Mouse (Mus musculus): ENCODE data around the gene Cops3.

Gene Cops3

GRCm38 (mm10) chr11:59810480-59811158 is 29.0 kb downstream of the Cops3 start:
- DNase-seq (ENCODE audit: low read depth, low spot score), result no peak

- peak; percentile 93 for DNase-seq (ENCODE audit: low read depth, low spot score)
Observed at GRCm38 (mm10) chr11:59809670-59810474, 29.8 kb downstream of the Cops3 start, which contains the start of gene Flcn. Flcn (minus strand) TSS chr11:59810016.

DNA sequence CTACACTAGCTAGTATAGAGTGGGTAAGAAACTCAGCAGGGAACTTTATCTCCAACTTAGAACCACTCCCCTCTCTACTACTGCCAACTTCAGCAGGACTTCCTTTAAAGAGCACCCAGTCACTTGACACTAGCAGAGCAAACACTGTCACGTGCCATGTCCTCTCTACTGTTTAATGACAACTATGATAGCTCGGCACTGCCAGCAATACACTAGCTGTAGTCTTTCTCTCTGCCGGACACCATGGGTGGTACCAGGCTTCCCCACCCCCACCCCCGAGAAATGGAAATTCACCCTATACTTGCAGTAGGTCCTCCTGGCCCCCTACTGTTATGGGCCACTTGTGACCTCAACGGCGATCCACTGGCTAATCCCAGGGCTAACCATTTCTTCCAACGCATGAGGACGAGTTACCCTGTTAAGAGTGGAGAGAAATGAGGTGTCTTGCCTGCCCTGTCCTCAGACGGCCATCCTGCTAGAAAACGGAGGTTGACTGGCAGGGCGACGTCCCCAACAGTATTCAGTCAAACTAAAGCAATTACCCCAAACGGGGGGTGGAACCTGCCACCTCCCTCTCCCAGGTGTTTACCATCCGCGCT is 30.5 kb downstream of the Cops3 start:
- DNase-seq (ENCODE audit: low read depth, low spot score), result no peak

GRCm38 (mm10) chr11:59808170-59808960 is 31.3 kb downstream of the Cops3 start:
- no peak for DNase-seq (ENCODE audit: low read depth, low spot score)

GRCm38 (mm10) chr11:59805656-59806055 is 34.0 kb downstream of the Cops3 start:
- no peak for DNase-seq (ENCODE audit: low read depth, low spot score)

- DNase-seq (ENCODE audit: low read depth, low spot score), result no peak
Observed at GRCm38 (mm10) chr11:59805256-59805655, 34.4 kb downstream of the Cops3 start.

- no peak for DNase-seq (ENCODE audit: low read depth, low spot score)
Observed at GRCm38 (mm10) chr11:59804409-59805110, 35.1 kb downstream of the Cops3 start.

DNA sequence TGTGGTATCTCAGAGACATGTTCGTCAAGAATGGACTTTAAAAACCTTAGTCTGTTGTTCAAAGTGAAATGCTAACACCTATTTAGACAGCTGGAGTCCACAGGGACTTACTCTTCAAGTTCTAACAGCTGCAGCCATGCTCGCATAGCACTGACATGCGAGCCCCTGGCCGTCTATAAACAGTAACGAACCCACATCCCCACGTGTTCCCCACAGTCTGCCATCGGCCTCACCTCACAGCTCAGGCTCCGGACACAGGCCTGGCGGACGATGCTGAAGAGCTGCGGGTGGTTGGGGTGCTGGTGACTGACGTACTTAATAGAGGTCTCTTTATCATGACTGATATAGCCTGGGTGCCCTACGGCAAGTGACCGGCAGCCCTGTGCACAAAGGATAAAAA is 36.1 kb downstream of the Cops3 start:
- no peak for DNase-seq (ENCODE audit: low read depth, low spot score)

- no peak for DNase-seq (ENCODE audit: low read depth, low spot score)
Observed at GRCm38 (mm10) chr11:59801881-59802280, 37.8 kb downstream of the Cops3 start.

GRCm38 (mm10) chr11:59800412-59800811 is 39.2 kb downstream of the Cops3 start:
- DNase-seq (ENCODE audit: low read depth, low spot score), result no peak

GRCm38 (mm10) chr11:59793390-59793789 is 46.2 kb downstream of the Cops3 start:
- DNase-seq (ENCODE audit: low read depth, low spot score), result no peak

GRCm38 (mm10) chr11:59789311-59789710 is 50.3 kb downstream of the Cops3 start:
- DNase-seq (ENCODE audit: low read depth, low spot score), result no peak

GRCm38 (mm10) chr11:59787199-59787781 is 52.3 kb downstream of the Cops3 start, which contains the start of gene Pld6:
Pld6 (minus strand) TSS chr11:59787645.
- no peak for DNase-seq (ENCODE audit: low read depth, low spot score)

DNA sequence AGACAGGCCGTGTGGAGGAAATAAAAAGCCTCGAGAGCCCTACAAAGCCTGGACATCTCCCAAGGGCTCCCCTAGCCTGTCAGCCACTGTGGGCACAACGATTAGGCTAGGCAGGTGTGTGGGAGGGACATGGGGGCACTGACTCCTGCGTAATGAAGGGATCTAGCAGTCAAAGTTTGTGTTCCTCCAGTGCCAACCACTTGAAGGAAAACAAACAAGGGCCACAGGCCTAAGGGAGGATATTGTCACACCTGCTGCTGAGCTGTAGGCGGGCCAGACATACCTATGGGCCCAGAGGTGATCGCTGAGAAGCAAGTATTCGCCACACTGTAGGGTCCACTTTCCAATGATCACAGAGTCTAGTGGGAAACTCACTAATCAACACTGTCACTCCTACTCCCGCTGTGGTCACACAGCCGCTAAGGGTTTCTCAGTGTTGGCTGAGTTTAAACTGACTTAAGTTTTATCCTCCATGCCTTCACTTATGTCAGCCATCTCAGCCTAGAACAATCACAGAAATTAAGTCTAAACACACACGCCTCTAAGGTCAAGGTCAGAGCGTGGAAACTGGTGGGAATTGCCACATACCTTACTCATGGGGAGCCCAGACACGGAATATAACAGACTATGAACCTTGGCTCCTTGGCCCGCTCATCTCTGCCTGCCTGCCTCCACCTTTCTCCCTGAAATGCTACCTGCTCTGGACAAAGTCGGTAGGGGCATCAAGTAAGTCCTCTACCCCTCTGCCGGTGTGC is 53.0 kb downstream of the Cops3 start:
- no peak for DNase-seq (ENCODE audit: low read depth, low spot score)

DNA sequence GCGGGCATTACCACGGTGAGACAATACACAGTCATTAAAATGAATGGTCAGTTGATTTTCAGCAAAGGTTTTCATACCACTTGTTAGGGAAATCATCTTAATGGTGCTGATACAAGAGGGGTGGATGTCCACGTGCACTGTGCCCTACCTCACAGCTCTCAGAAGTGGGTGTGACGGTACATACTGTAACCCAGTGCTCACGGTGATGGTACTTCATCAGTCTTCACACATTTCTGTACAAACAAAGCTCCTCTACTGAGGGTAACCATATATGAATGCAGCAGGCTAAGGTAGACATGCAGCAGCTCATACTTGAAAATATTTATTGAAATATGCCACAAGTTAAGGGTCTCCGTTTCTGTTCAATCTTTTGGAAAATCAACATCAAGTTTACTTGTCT is 56.0 kb downstream of the Cops3 start:
- no peak for DNase-seq (ENCODE audit: low read depth, low spot score)

- no peak for DNase-seq (ENCODE audit: low read depth, low spot score)
Observed at GRCm38 (mm10) chr11:59782091-59782590, 57.5 kb downstream of the Cops3 start.

DNA sequence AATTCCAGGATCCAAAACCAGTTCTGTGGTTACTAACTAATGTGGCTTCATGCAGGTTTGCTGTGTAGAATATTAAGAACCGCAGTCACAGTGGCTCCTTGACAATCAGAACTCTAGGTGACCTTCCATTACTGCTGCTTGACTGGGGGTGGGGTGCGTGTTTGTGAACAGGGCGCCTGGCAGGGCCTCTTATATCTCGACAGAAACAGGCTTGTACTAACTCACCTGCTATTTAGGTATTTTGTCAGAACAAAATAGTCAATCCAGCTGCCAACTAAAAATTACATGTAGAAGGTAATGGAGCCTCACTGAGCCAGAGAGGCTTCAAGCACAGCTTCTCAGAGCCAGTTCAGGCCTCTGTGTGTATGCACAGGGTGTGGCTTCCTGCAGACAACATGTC is 59.4 kb downstream of the Cops3 start:
- no peak for DNase-seq (ENCODE audit: low read depth, low spot score)

DNA sequence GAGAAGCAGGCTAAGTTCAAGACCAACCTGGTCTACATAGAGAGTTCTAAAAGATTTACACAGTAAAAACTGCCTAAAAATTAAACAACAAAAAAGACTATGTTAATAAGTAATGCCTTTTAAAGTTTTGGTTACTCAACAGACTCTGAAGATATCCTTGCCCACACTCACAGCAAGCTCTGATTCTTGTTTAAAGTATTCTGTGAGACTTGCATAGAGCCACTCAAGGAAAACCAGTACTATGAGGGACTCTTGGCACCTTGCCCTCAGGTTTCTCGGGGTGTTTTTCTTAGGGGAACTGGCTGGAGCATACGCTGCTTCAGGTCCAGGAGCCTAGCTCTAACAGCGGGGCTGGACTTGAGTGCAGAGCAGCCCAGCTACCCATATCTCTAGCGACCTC is 60.2 kb downstream of the Cops3 start:
- DNase-seq (ENCODE audit: low read depth, low spot score), result no peak

GRCm38 (mm10) chr11:59778874-59779223 is 60.8 kb downstream of the Cops3 start:
- no peak for DNase-seq (ENCODE audit: low read depth, low spot score)
